Mouse (Mus musculus) neural tube, postnatal 0 days (tissue): ENCODE results near the gene Gm20897. TPM values are rescaled to one million over a fixed set of nuclear protein-coding genes. Genes with fewer than 3 reads are reported as not detected.

Source experiments
- polyA plus RNA-seq: library from polyadenylated mRNA; unstranded; fragments of >200 nt; fragmentation: Nextera tagmentation; extraction: Ambion mirVana; gene quantifications from 2 replicates; pipeline ENCODE4 v1.2.1, GENCODE M21; 2015

Gm20897 gene
- polyA plus RNA-seq, result not detected in 2 replicates

DNA sequence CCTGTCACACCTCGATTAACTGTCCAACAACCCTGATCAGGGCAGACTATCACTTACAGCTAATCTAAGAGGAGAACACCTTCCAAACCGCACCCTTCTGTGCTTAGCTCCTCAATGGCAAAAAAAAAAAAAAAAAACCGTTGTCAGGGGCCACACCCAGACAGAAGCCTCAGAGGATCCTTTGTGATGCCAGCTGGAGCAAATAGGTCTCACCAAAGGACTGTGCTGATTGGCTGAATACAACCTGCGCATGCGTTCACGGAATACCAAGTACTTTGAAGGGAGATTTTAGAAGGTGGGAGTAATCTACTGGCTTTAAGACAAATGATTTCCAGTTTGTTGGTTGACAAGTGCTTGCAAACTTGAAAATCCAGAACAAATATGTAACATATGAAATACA lies at the start of gene Gm20897:
Gene Gm20897 (minus strand): TSS at position 101 of the 400 bp plus-strand sequence.

Other genes with a start within 250 kb of the Gm20897 start
- gene Gm21732, start 73.5 kb upstream of the Gm20897 start, polyA plus RNA-seq, result not detected in 2 replicates